In genomic region chr14:77319396-77319795, GRCm38 (mm10) we compare ENCODE assay signal across 30 mouse cellular contexts.
DNase-seq lines count a peak whose midpoint lies in the region; ATAC-seq and TF ChIP-seq lines count a peak whose summit lies in the region.
"Had no signal": no experiment of that assay in that cellular context is flagged by ENCODE, and none has a peak within 500 bp of the region (broad histone marks: within the 10 kb centered on the region; RNA-seq: fewer than 3 reads in every experiment).

No protein-coding gene starts in this region.

- H3K36me3 ChIP-seq in lung, postnatal 0 days (ENCODE audit: insufficient read depth, low read length): no peaks in the 10 kb centered on the region
- H3K36me3 ChIP-seq: embryonic facial prominence, embryonic 10.5 days; embryonic facial prominence, embryonic 13.5 days; forebrain, embryonic 10.5 days; G1E; hindbrain, embryonic 12.5 days; hindbrain, embryonic 15.5 days had no signal

- H3K4me1 ChIP-seq in lung, postnatal 0 days (ENCODE audit: insufficient read depth, low read depth, low read length): no peaks in the 10 kb centered on the region
- H3K4me1 ChIP-seq: embryonic facial prominence, embryonic 10.5 days; forebrain, embryonic 10.5 days; forebrain, embryonic 13.5 days; hindbrain, embryonic 12.5 days; hindbrain, embryonic 15.5 days had no signal

- no peak overlapping the region for H3K27ac ChIP-seq in lung, postnatal 0 days (ENCODE audit: low read length)
- H3K27ac ChIP-seq: embryonic facial prominence, embryonic 10.5 days; embryonic facial prominence, embryonic 13.5 days; forebrain, embryonic 10.5 days; forebrain, embryonic 13.5 days; gastrocnemius, adult 2 months; hindbrain, embryonic 12.5 days; hindbrain, embryonic 15.5 days had no signal

- no peak overlapping the region for H3K4me2 ChIP-seq in lung, postnatal 0 days (replicated peaks; ENCODE audit: low read depth, low read length)
- H3K4me2 ChIP-seq: embryonic facial prominence, embryonic 13.5 days; forebrain, embryonic 13.5 days; heart, embryonic 11.5 days; hindbrain, embryonic 12.5 days; hindbrain, embryonic 15.5 days had no signal

- no peak for TF ChIP-seq EP300 in lung, postnatal 0 days (IDR thresholded peaks at IDR 0.05)

- no peak for TF ChIP-seq CTCF in lung, postnatal 0 days (IDR thresholded peaks at IDR 0.05)

- 79% methylated on average over 7 of the region's 7 CpGs for WGBS in lung, postnatal 0 days

- H3K9ac ChIP-seq in lung, postnatal 0 days (replicated peaks; ENCODE audit: low read depth): no peak overlapping the region
- H3K9ac ChIP-seq: embryonic facial prominence, embryonic 13.5 days; forebrain, embryonic 13.5 days; hindbrain, embryonic 12.5 days; hindbrain, embryonic 15.5 days had no signal

- DNase-seq in adrenal gland, postnatal 14 days: peak; percentile 17
- DNase-seq in adrenal gland, postnatal 25 days: no peak
- peak; percentile 41 for DNase-seq in lung, postnatal 0 days (ENCODE audit: low spot score)
- DNase-seq in lung, postnatal 4 days: no peak
- DNase-seq in adipocyte (ENCODE audit: low spot score): peak; percentile 73
- peak; percentile 89 for DNase-seq in gonadal fat pad, adult 2 months (ENCODE audit: low read depth)
- DNase-seq in cerebellum, postnatal 14 days: no peak
- DNase-seq: adrenal gland, adult 8-10 months; B cell, adult 2 months; cerebellum, adult 18-20 months; cerebellum, adult 9-11 months; cerebellum, postnatal 36 days; embryo, embryonic 11 days; gastrocnemius, adult 2 months; gastrocnemius, postnatal 14 days; heart, adult 18-20 months had no signal

- no peaks in the 10 kb centered on the region for H3K9me3 ChIP-seq in lung, postnatal 0 days (ENCODE audit: low read length)
- H3K9me3 ChIP-seq: embryonic facial prominence, embryonic 10.5 days; embryonic facial prominence, embryonic 13.5 days; forebrain, embryonic 10.5 days; forebrain, embryonic 13.5 days; hindbrain, embryonic 12.5 days; hindbrain, embryonic 15.5 days had no signal

- H3K27me3 ChIP-seq in lung, postnatal 0 days (replicated peaks; ENCODE audit: insufficient read depth, low read length): no peaks in the 10 kb centered on the region
- H3K27me3 ChIP-seq: CH12.LX; embryonic facial prominence, embryonic 13.5 days; forebrain, embryonic 13.5 days; hindbrain, embryonic 12.5 days; hindbrain, embryonic 15.5 days; Patski had no signal

- no peak overlapping the region for H3K4me3 ChIP-seq in lung, postnatal 0 days (ENCODE audit: low read depth, low read length)
- H3K4me3 ChIP-seq: embryonic facial prominence, embryonic 10.5 days; embryonic facial prominence, embryonic 13.5 days; erythroblast, embryonic 14.5 days; forebrain, embryonic 10.5 days; forebrain, embryonic 13.5 days; gastrocnemius, adult 2 months; hindbrain, embryonic 12.5 days; hindbrain, embryonic 15.5 days had no signal

- no peak for ATAC-seq in lung, postnatal 0 days
- ATAC-seq in frontal cortex, adult (ENCODE audit: low TSS enrichment): no peak
- ATAC-seq: forebrain, embryonic 13.5 days; forebrain, embryonic 16.5 days; intestine, postnatal 0 days; Patski had no signal

Comparison
In these comparisons a context has a peak if more than half of its experiments do, and no peak if none do; other contexts are left out.
1. DNase-seq: peak in adrenal gland, postnatal 14 days (single experiment), lung, postnatal 0 days (single experiment), adipocyte (single experiment) and gonadal fat pad, adult 2 months (single experiment); none in adrenal gland, postnatal 25 days (single experiment), lung, postnatal 4 days (0 of 2) and cerebellum, postnatal 14 days (0 of 2).